Mouse (Mus musculus) heart, embryonic 16.5 days (tissue): ENCODE measurements around the gene Trip4. TPM values are rescaled to one million over a fixed set of nuclear protein-coding genes. Genes with fewer than 3 reads are reported as not detected.

Source experiments
- ATAC-seq: fragments of 200-750 bp; cut with Nextera tagmentation; replicated peaks from 2 replicates; pipeline ENCODE4 v1.8.0; 2017; ENCODE audit warnings: moderate number of reproducible peaks; ENCODE audit not compliant: insufficient read depth, low FRiP score; ENCODE audit errors: extremely low read depth
- H3K27ac ChIP-seq: fragments of 300-500 bp; sonication (generic); 2 replicates; pipeline ENCODE4 v1.5.1; 2014; ENCODE audit warnings: mild to moderate bottlenecking, low read length, control low read depth, moderate library complexity
- H3K27me3 ChIP-seq: fragments of 300-500 bp; sonication (generic); 2 replicates; pipeline ENCODE4 v1.6.1; 2014; ENCODE audit warnings: low read length, mixed read lengths; ENCODE audit not compliant: control insufficient read depth, insufficient read depth
- H3K36me3 ChIP-seq: fragments of 300-500 bp; sonication (generic); 2 replicates; pipeline ENCODE4 v1.6.1; 2014; ENCODE audit not compliant: control insufficient read depth, insufficient read depth
- H3K4me1 ChIP-seq: fragments of 300-500 bp; sonication (generic); 2 replicates; pipeline ENCODE4 v1.6.1; 2014; ENCODE audit warnings: low read length, mixed read lengths; ENCODE audit not compliant: control insufficient read depth, insufficient read depth
- H3K4me2 ChIP-seq: fragments of 300-500 bp; sonication (generic); 2 replicates; pipeline ENCODE4 v1.6.1; 2014; ENCODE audit warnings: low read depth, mild to moderate bottlenecking, control low read depth, low read length
- H3K4me3 ChIP-seq: fragments of 300-500 bp; sonication (generic); 2 replicates; pipeline ENCODE4 v1.5.1; 2014; ENCODE audit warnings: mild to moderate bottlenecking, control low read depth, low read length
- H3K9ac ChIP-seq: fragments of 300-500 bp; sonication (generic); 2 replicates; pipeline ENCODE4 v1.6.1; 2014; ENCODE audit warnings: low read length, control low read depth
- H3K9me3 ChIP-seq: fragments of 300-500 bp; sonication (generic); replicated peaks from 2 replicates; pipeline ENCODE4 v1.6.1; 2016; ENCODE audit warnings: low read length; ENCODE audit not compliant: control insufficient read depth
- WGBS: fragments of 180-500 bp; shearing (Covaris S2); extraction: QIAGEN DNeasy Blood & Tissue Kit; methylation state at CpG from one replicate; pipeline ENCODE4 v1.1.7; 2014; 5-methylcytosine and 5-hydroxymethylcytosine counted together
- polyA plus RNA-seq: library from polyadenylated mRNA; unstranded; fragments of >200 nt; fragmentation: Nextera tagmentation; extraction: Ambion mirVana; gene quantifications from 2 replicates; pipeline ENCODE4 v1.2.1, GENCODE M21; 2015

Trip4 gene
- polyA plus RNA-seq, 1 experiment from 2014 or later, result 22.5 TPM

- Histone ChIP-seq H3K9ac (no peak overlapping the region), H3K27me3 (no peaks in the 10 kb centered on the region), H3K27ac (no peak overlapping the region), H3K4me3 (no peak overlapping the region), H3K36me3 (peaks cover 6% of the 10 kb centered on the region; the same call in 1 of the 2 replicates), H3K4me2 (no peak overlapping the region), H3K4me1 (peaks cover 43% of the 10 kb centered on the region), H3K9me3 (no peaks in the 10 kb centered on the region)
- 86% methylated on average over 3 of the region's 3 CpGs for WGBS
- no peak for ATAC-seq
These were observed 115.1 kb downstream of the Trip4 start for GRCm38 (mm10) chr9:65793506-65793905.

GRCm38 (mm10) chr9:65793086-65793485, 115.5 kb downstream of the Trip4 start:
- H3K27me3 ChIP-seq, result no peaks in the 10 kb centered on the region
- H3K4me3 ChIP-seq, result no peak overlapping the region
- peaks cover 47% of the 10 kb centered on the region for H3K4me1 ChIP-seq
- no peak for ATAC-seq
- no peak overlapping the region for H3K4me2 ChIP-seq
- no peaks in the 10 kb centered on the region for H3K9me3 ChIP-seq
- no peak overlapping the region for H3K9ac ChIP-seq
- H3K36me3 ChIP-seq, result peaks cover 6% of the 10 kb centered on the region; the same call in 1 of the 2 replicates
- WGBS, result 68% methylated on average over 3 of the region's 3 CpGs
- H3K27ac ChIP-seq, result no peak overlapping the region

- Histone ChIP-seq H3K27ac (no peak overlapping the region), H3K4me1 (peaks cover 59% of the 10 kb centered on the region), H3K9me3 (no peaks in the 10 kb centered on the region), H3K36me3 (peaks cover 6% of the 10 kb centered on the region; the same call in 1 of the 2 replicates), H3K4me2 (no peak overlapping the region), H3K4me3 (no peak overlapping the region), H3K27me3 (no peaks in the 10 kb centered on the region), H3K9ac (no peak overlapping the region)
- no peak for ATAC-seq
These were observed 116.7 kb downstream of the Trip4 start for GRCm38 (mm10) chr9:65791846-65792245.

GRCm38 (mm10) chr9:65791106-65791505, 117.5 kb downstream of the Trip4 start:
- Histone ChIP-seq H3K9me3 (no peaks in the 10 kb centered on the region), H3K27me3 (no peaks in the 10 kb centered on the region), H3K27ac (peak overlapping the region; percentile 11), H3K4me2 (no peak overlapping the region), H3K4me3 (no peak overlapping the region), H3K36me3 (peaks cover 6% of the 10 kb centered on the region; the same call in 1 of the 2 replicates), H3K9ac (no peak overlapping the region), H3K4me1 (peaks cover 61% of the 10 kb centered on the region)
- ATAC-seq, result no peak
- 49% methylated on average over 4 of the region's 4 CpGs for WGBS

- ATAC-seq, result no peak
- H3K4me1 ChIP-seq, result peaks cover 57% of the 10 kb centered on the region
- H3K36me3 ChIP-seq, result peaks cover 6% of the 10 kb centered on the region; the same call in 1 of the 2 replicates
- no peaks in the 10 kb centered on the region for H3K9me3 ChIP-seq
- 88% methylated on average over 3 of the region's 3 CpGs for whole genome bisulfite sequencing
- H3K27ac ChIP-seq, result no peak overlapping the region
- no peak overlapping the region for H3K4me2 ChIP-seq
- no peaks in the 10 kb centered on the region for H3K27me3 ChIP-seq
- H3K9ac ChIP-seq, result no peak overlapping the region
- H3K4me3 ChIP-seq, result no peak overlapping the region
These were observed 118.8 kb downstream of the Trip4 start for GRCm38 (mm10) chr9:65789788-65790187.

GRCm38 (mm10) chr9:65788556-65788955, 120.0 kb downstream of the Trip4 start:
- peaks cover 60% of the 10 kb centered on the region for H3K4me1 ChIP-seq
- no peaks in the 10 kb centered on the region for H3K36me3 ChIP-seq
- no peak overlapping the region for H3K9ac ChIP-seq
- H3K27ac ChIP-seq, result no peak overlapping the region; the same call in 1 of the 2 replicates
- H3K4me2 ChIP-seq, result no peak overlapping the region
- no peaks in the 10 kb centered on the region for H3K9me3 ChIP-seq
- no peaks in the 10 kb centered on the region for H3K27me3 ChIP-seq
- ATAC-seq, result no peak
- H3K4me3 ChIP-seq, result no peak overlapping the region
- 57% methylated on average over 4 of the region's 4 CpGs for WGBS

GRCm38 (mm10) chr9:65787829-65788344, 120.7 kb downstream of the Trip4 start:
- ATAC-seq, result no peak
- H3K27me3 ChIP-seq, result no peaks in the 10 kb centered on the region
- H3K4me3 ChIP-seq, result no peak overlapping the region
- H3K27ac ChIP-seq, result peak overlapping the region; percentile 68
- WGBS, result 32% methylated on average over 4 of the region's 4 CpGs
- peak overlapping the region; percentile 3; the same call in 1 of the 2 replicates for H3K9ac ChIP-seq
- H3K4me1 ChIP-seq, result peaks cover 60% of the 10 kb centered on the region
- H3K4me2 ChIP-seq, result peak overlapping the region; percentile 49
- no peaks in the 10 kb centered on the region for H3K9me3 ChIP-seq
- H3K36me3 ChIP-seq, result no peaks in the 10 kb centered on the region

GRCm38 (mm10) chr9:65786885-65787787, 121.5 kb downstream of the Trip4 start:
- Histone ChIP-seq H3K27me3 (no peaks in the 10 kb centered on the region), H3K27ac (peak overlapping the region; percentile 68), H3K9me3 (no peaks in the 10 kb centered on the region), H3K4me3 (no peak overlapping the region), H3K4me2 (peak overlapping the region; percentile 49), H3K4me1 (peaks cover 58% of the 10 kb centered on the region), H3K9ac (peak overlapping the region; percentile 34; the same call in 1 of the 2 replicates), H3K36me3 (no peaks in the 10 kb centered on the region)
- WGBS, result 20% methylated on average over 8 of the region's 8 CpGs
- peak; percentile 85 for ATAC-seq

GRCm38 (mm10) chr9:65785772-65786368, 122.7 kb downstream of the Trip4 start:
- peaks cover 46% of the 10 kb centered on the region for H3K4me1 ChIP-seq
- H3K27me3 ChIP-seq, result no peaks in the 10 kb centered on the region
- no peak for ATAC-seq
- no peak overlapping the region for H3K4me2 ChIP-seq
- H3K9me3 ChIP-seq, result no peaks in the 10 kb centered on the region
- no peak overlapping the region for H3K4me3 ChIP-seq
- H3K36me3 ChIP-seq, result no peaks in the 10 kb centered on the region
- 50% methylated on average over 4 of the region's 4 CpGs for WGBS
- H3K9ac ChIP-seq, result no peak overlapping the region
- H3K27ac ChIP-seq, result no peak overlapping the region
